Mouse (Mus musculus) adrenal gland, postnatal 25 days (tissue): ENCODE measurements around the gene Grik4. TPM values are rescaled to one million over a fixed set of nuclear protein-coding genes. Genes with fewer than 3 reads are reported as not detected.

Source experiments
- DNase-seq: peaks from one replicate; pipeline ENCODE4 v3.0.0; 2021; ENCODE audit warnings: mixed read lengths
- total RNA-seq: library from RNA; stranded (reverse); gene quantifications from 2 replicates; pipeline ENCODE4 v1.2.3, GENCODE M21; 2021

The Grik4 gene
- total RNA-seq, 1 experiment from 2014 or later = 2.0 TPM

GRCm38 (mm10) chr9:42670619-42671018 is 273.7 kb downstream of the Grik4 start:
- no peak for DNase-seq

GRCm38 (mm10) chr9:42661481-42661880 is 282.8 kb downstream of the Grik4 start:
- DNase-seq = no peak

GRCm38 (mm10) chr9:42652756-42653155 is 291.5 kb downstream of the Grik4 start:
- DNase-seq = peak; percentile 39

GRCm38 (mm10) chr9:42652309-42652708 is 292.0 kb downstream of the Grik4 start:
- no peak for DNase-seq

- no peak for DNase-seq
Measured at GRCm38 (mm10) chr9:42649872-42650271, 294.4 kb downstream of the Grik4 start.

GRCm38 (mm10) chr9:42648051-42648450 is 296.2 kb downstream of the Grik4 start:
- DNase-seq = no peak

GRCm38 (mm10) chr9:42647596-42647995 is 296.7 kb downstream of the Grik4 start:
- DNase-seq = no peak

GRCm38 (mm10) chr9:42646821-42647220 is 297.5 kb downstream of the Grik4 start:
- no peak for DNase-seq

GRCm38 (mm10) chr9:42645161-42645560 is 299.1 kb downstream of the Grik4 start:
- no peak for DNase-seq

- no peak for DNase-seq
Measured at GRCm38 (mm10) chr9:42642821-42643220, 301.5 kb downstream of the Grik4 start.

GRCm38 (mm10) chr9:42641550-42642117 is 302.7 kb downstream of the Grik4 start:
- DNase-seq = no peak

GRCm38 (mm10) chr9:42636446-42636845 is 307.8 kb downstream of the Grik4 start:
- DNase-seq = no peak

- no peak for DNase-seq
Measured at GRCm38 (mm10) chr9:42631479-42631878, 312.8 kb downstream of the Grik4 start.

GRCm38 (mm10) chr9:42627634-42628033 is 316.7 kb downstream of the Grik4 start:
- no peak for DNase-seq

GRCm38 (mm10) chr9:42627146-42627545 is 317.1 kb downstream of the Grik4 start:
- DNase-seq = no peak

GRCm38 (mm10) chr9:42626226-42626775 is 318.0 kb downstream of the Grik4 start:
- DNase-seq = no peak

- no peak for DNase-seq
Measured at GRCm38 (mm10) chr9:42614409-42614808, 329.9 kb downstream of the Grik4 start.

- DNase-seq = no peak
Measured at GRCm38 (mm10) chr9:42613827-42614226, 330.5 kb downstream of the Grik4 start.

- DNase-seq = no peak
Measured at GRCm38 (mm10) chr9:42612482-42612991, 331.8 kb downstream of the Grik4 start.

GRCm38 (mm10) chr9:42601445-42601844 is 342.8 kb downstream of the Grik4 start:
- no peak for DNase-seq

- no peak for DNase-seq
Measured at GRCm38 (mm10) chr9:42597525-42597924, 346.8 kb downstream of the Grik4 start.

- DNase-seq = no peak
Measured at GRCm38 (mm10) chr9:42578511-42578910, 365.8 kb downstream of the Grik4 start.

- DNase-seq = no peak
Measured at GRCm38 (mm10) chr9:42578106-42578505, 366.2 kb downstream of the Grik4 start.
